Mouse (Mus musculus) CD4-positive, CD25-positive, alpha-beta regulatory T cell, adult 2 months (primary cell): ENCODE measurements around the gene Arhgap5.

Source experiments
- DNase-seq: peaks from one replicate; pipeline ENCODE4 v3.0.0-alpha.2; 2012; ENCODE audit warnings: low read depth, low spot score

Arhgap5 gene

GRCm38 (mm10) chr12:52503456-52504320 lies at the start of gene Arhgap5:
TSS of gene Arhgap5 (plus strand) at chr12:52503972.
- DNase-seq = peak; percentile 88

GRCm38 (mm10) chr12:52464593-52464992 lies 39.2 kb upstream of the Arhgap5 start:
- no peak for DNase-seq

- DNase-seq = no peak
These were observed 32.2 kb upstream of the Arhgap5 start for GRCm38 (mm10) chr12:52471621-52472020.

GRCm38 (mm10) chr12:52473988-52474968 lies 29.5 kb upstream of the Arhgap5 start:
- DNase-seq = no peak

- DNase-seq = no peak
These were observed 27.7 kb upstream of the Arhgap5 start for GRCm38 (mm10) chr12:52476036-52476435.

- DNase-seq = no peak
These were observed 25.2 kb upstream of the Arhgap5 start for GRCm38 (mm10) chr12:52478611-52479010.

GRCm38 (mm10) chr12:52479323-52479722 lies 24.4 kb upstream of the Arhgap5 start:
- DNase-seq = no peak

- peak; percentile 29 for DNase-seq
These were observed 22.9 kb upstream of the Arhgap5 start for GRCm38 (mm10) chr12:52480851-52481250.

- peak; percentile 15 for DNase-seq
These were observed 21.7 kb upstream of the Arhgap5 start for GRCm38 (mm10) chr12:52481969-52482550.

- no peak for DNase-seq
These were observed 20.6 kb upstream of the Arhgap5 start for GRCm38 (mm10) chr12:52483219-52483618.

GRCm38 (mm10) chr12:52488266-52488975 lies 15.4 kb upstream of the Arhgap5 start:
- no peak for DNase-seq

- DNase-seq = no peak
These were observed 10.5 kb upstream of the Arhgap5 start for GRCm38 (mm10) chr12:52493281-52493681.

- DNase-seq = no peak
These were observed 6.6 kb upstream of the Arhgap5 start for GRCm38 (mm10) chr12:52497209-52497608.

- peak; percentile 83 for DNase-seq
These were observed 2.6 kb upstream of the Arhgap5 start for GRCm38 (mm10) chr12:52500915-52501833.

- no peak for DNase-seq
These were observed 1.6 kb upstream of the Arhgap5 start for GRCm38 (mm10) chr12:52502161-52502560.

- DNase-seq = no peak
These were observed 679 bp upstream of the Arhgap5 start for GRCm38 (mm10) chr12:52503131-52503455.

- DNase-seq = peak; percentile 59
These were observed 784 bp downstream of the Arhgap5 start for GRCm38 (mm10) chr12:52504331-52505181.

GRCm38 (mm10) chr12:52524699-52525098 lies 20.9 kb downstream of the Arhgap5 start:
- peak; percentile 39 for DNase-seq

GRCm38 (mm10) chr12:52525486-52525885 lies 21.7 kb downstream of the Arhgap5 start:
- DNase-seq = no peak
